Mouse (Mus musculus): ENCODE data around the gene Ifi35. TPM values are rescaled to one million over a fixed set of nuclear protein-coding genes. Genes with fewer than 3 reads are reported as not detected.
A peak's percentile ranks its signal among the peaks of the same experiment; 100 is the strongest.
"Not testable (repeated sequence)": the region's sequence is repeated elsewhere in the genome, so short reads cannot be mapped to it uniquely, and the experiment has no call there.

Ifi35 gene
- polyA plus RNA-seq, 1 experiment from 2014 or later, result 4.0 TPM

DNA sequence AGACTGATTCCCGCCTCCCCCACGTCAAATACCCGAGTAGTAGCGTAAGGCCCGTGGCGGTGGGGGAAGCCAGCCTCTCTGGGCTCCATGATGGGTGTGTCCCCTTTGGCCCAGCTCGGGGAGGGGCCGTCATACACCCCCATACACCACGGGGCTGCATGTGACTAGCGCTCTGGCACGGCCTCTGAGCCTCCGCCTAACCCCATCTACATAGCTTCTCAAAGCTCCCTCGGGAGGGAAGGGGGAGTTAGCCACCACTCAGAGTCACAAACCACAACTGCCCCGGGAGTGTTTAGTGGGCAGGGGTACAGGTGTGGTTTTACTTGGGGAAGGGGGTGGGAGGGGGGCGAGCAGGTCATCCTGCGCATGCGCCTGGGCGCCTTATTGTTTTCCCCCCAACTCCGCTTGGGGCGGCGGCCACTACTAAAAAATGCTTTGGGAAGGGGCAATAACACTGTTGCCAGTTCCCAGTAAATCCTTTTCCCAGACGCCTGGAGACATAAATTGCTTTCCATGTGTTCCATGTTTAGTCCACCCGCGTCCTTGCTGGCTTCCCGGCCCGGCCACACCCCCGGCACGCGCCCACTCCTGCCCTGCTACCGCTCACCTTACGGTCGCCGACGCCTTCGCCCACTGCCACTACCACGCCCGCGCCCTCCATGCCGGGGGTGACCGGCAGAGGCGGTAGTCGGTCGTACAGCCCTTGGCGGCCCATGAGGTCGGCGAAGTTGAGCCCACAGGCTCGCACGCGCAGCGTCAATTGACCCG lies 17.1 kb downstream of the Ifi35 start:
- H3K4me1 ChIP-seq, result peaks cover 62% of the 10 kb centered on the region
- peak; percentile 51 for ATAC-seq (replicated peaks)

DNA sequence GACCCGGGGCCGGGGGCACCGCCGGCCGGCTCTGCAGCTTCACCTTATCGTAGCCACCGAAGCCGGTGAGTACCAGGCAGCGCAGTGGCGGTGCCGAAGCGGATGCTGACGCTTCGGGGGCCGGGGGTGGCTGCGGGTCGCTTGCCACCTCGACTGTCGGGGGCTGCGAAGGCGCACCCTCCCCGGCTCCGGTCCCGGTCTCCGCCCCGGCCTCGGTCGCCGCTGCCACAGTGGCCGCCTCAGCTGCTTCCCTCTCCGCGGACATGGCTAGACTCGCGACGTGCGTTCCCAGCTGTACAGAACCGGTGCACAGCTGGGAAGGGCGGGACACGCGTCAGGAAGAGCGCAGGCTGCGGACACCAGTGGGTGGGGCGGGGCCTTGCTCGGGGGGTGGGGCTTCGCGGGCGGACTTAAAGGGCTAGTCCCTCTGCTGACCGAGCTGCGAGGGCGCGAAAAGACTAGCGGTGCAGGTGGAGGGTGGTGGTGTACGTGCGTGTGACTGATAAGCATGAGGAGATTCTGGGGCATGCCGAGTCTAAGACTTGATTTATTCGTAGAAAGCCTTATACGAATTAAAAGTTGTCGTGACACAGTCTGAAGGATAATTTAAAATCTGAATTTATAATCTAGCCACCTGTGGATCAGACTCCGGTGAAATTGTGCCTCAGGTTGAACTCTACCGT lies 17.8 kb downstream of the Ifi35 start, which contains the start of gene Vat1:
TSS of gene Vat1 (minus strand) at position 362 of the 683 bp plus-strand sequence.
- ATAC-seq (replicated peaks), result peak; percentile 76
- peak within 1 kb of the TSS; percentile 80 for H3K9ac ChIP-seq
- peak within 1 kb of the TSS; percentile 86 for H3K4me2 ChIP-seq
- H3K4me1 ChIP-seq, result peaks cover 62% of the 10 kb centered on the region
- peak within 1 kb of the TSS; percentile 69 for H3K4me3 ChIP-seq
- H3K36me3 ChIP-seq (replicated peaks), result peaks cover 16% of the 10 kb centered on the region
- H3K27me3 ChIP-seq (replicated peaks), result no peaks in the 10 kb centered on the region
- peak within 1 kb of the TSS; percentile 90 for H3K27ac ChIP-seq
- WGBS, result 2% methylated on average over 60 of the region's 60 CpGs
- no peaks in the 10 kb centered on the region for H3K9me3 ChIP-seq

More for the DNA sequence above, 17.1 kb downstream of the Ifi35 start:
- Histone ChIP-seq H3K36me3 (replicated peaks) (peaks cover 19% of the 10 kb centered on the region), H3K4me2 (peak overlapping the region; percentile 86), H3K4me3 (peak overlapping the region; percentile 69), H3K9me3 (no peaks in the 10 kb centered on the region), H3K27ac (peak overlapping the region; percentile 90), H3K27me3 (replicated peaks) (no peaks in the 10 kb centered on the region), H3K9ac (peak overlapping the region; percentile 80)
- under 1% methylated on average over 51 of the region's 51 CpGs for WGBS

- not testable (repeated sequence) for H3K9ac ChIP-seq; ATAC-seq (replicated peaks); H3K27ac ChIP-seq; H3K27me3 ChIP-seq (replicated peaks); H3K9me3 ChIP-seq
- Histone ChIP-seq H3K36me3 (replicated peaks) (peaks cover 10% of the 10 kb centered on the region), H3K4me3 (peak overlapping the region; percentile 69), H3K4me1 (peaks cover 61% of the 10 kb centered on the region), H3K4me2 (peak overlapping the region; percentile 86)
- WGBS, result 63% methylated on average over 5 of the region's 5 CpGs
Observed at GRCm38 (mm10) chr11:101466552-101466950, 18.3 kb downstream of the Ifi35 start.

DNA sequence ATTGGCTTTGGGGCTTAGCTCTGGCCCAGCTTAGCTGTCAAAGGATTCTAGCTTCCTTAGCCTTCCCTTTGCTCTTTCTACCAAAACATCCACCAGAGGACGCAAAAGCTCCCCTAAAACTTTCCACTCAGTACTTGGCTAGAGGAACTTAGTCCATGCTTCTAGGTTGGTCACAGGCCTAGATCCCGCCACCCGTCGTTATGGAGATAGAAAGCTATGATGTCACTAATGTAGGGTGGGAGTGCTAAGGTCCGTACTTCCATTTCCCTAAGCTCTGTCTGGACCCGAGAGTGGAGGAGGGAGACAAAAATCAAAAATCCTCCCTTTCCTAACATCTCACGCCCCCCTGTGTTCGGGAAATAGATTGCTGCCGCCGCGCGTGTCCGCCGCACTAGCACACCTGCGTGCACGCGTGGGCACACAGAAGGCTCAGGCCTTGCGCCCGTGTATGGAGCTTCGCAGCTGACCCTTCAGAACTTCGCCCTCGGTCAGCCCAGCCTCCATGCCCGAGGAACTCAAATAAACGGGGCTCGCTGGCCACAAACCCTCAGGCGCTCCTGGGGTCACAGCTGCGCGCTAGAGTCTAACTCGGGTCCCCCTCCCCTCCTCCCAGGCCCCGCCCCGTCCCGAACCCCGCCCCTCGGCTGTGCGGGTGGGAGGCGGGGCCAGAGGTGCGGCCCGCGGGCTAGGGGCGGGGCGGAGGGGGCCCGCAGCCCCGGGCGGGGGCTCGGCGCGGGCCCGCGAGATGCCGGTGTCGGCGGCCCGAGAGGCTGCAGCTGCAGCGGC lies 19.5 kb downstream of the Ifi35 start:
- Histone ChIP-seq H3K4me3 (peak overlapping the region; percentile 69), H3K9ac (peak overlapping the region; percentile 75), H3K27ac (peak overlapping the region; percentile 79), H3K27me3 (replicated peaks) (no peaks in the 10 kb centered on the region), H3K9me3 (no peaks in the 10 kb centered on the region), H3K4me2 (peak overlapping the region; percentile 75), H3K4me1 (peaks cover 50% of the 10 kb centered on the region), H3K36me3 (replicated peaks) (no peaks in the 10 kb centered on the region)
- ATAC-seq (replicated peaks), result peak; percentile 61
- WGBS, result 1% methylated on average over 54 of the region's 54 CpGs

DNA sequence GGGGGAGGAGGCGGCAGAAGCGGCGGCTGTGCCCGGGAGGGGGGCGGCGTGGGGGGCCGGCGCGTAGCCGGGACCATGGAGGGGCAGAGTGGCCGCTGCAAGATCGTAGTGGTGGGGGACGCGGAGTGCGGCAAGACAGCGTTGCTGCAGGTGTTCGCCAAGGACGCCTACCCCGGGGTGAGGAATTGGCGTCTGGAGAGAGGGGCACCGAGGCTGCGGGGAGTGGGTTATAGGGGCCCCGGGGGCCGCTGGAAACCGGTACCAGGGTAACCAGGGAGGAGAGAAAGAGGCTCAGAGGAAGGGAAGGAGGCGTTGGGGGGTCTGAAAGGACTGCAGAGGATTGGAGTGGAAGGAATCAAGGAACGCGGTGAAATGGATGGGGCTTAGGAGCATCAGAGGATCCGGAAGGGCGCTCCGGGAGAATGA lies 20.1 kb downstream of the Ifi35 start:
- Histone ChIP-seq H3K9ac (peak overlapping the region; percentile 75), H3K4me3 (peak overlapping the region; percentile 69), H3K27ac (peak overlapping the region; percentile 79), H3K4me2 (peak overlapping the region; percentile 75), H3K36me3 (replicated peaks) (no peaks in the 10 kb centered on the region), H3K9me3 (no peaks in the 10 kb centered on the region), H3K4me1 (peaks cover 44% of the 10 kb centered on the region), H3K27me3 (replicated peaks) (no peaks in the 10 kb centered on the region)
- WGBS, result under 1% methylated on average over 29 of the region's 31 CpGs
- ATAC-seq (replicated peaks), result peak; percentile 34

DNA sequence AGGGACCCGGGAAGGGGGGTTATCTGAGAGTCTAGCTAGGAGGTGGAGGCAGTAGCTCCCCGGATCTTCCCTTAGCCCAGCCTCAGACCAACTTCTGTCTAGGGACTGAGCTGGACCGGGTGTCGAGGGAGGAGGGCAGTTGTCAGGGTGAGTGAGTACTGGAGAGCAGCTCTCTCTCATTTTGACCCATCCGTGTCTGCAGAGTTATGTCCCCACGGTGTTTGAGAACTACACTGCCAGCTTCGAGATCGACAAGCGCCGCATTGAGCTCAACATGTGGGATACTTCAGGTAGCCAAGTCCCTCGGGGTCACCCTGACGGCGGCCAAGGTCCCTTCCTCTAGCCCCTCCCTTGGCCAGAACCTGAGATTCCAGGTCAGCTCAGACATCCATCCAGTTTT lies 20.5 kb downstream of the Ifi35 start:
- Histone ChIP-seq H3K4me2 (peak overlapping the region; percentile 75), H3K36me3 (replicated peaks) (no peaks in the 10 kb centered on the region), H3K27ac (peak overlapping the region; percentile 79), H3K27me3 (replicated peaks) (no peaks in the 10 kb centered on the region), H3K9me3 (no peaks in the 10 kb centered on the region), H3K4me3 (peak overlapping the region; percentile 69), H3K9ac (peak overlapping the region; percentile 75), H3K4me1 (peaks cover 39% of the 10 kb centered on the region)
- ATAC-seq (replicated peaks), result no peak
- WGBS, result 2% methylated on average over 13 of the region's 13 CpGs

- Histone ChIP-seq H3K9ac (no peak overlapping the region), H3K36me3 (replicated peaks) (no peaks in the 10 kb centered on the region), H3K4me3 (peak overlapping the region; percentile 69), H3K9me3 (no peaks in the 10 kb centered on the region), H3K4me2 (peak overlapping the region; percentile 75), H3K27ac (no peak overlapping the region), H3K27me3 (replicated peaks) (no peaks in the 10 kb centered on the region), H3K4me1 (peaks cover 35% of the 10 kb centered on the region)
- 69% methylated on average over 4 of the region's 4 CpGs for WGBS
- ATAC-seq (replicated peaks), result no peak
Observed at GRCm38 (mm10) chr11:101469155-101469554, 20.9 kb downstream of the Ifi35 start.

DNA sequence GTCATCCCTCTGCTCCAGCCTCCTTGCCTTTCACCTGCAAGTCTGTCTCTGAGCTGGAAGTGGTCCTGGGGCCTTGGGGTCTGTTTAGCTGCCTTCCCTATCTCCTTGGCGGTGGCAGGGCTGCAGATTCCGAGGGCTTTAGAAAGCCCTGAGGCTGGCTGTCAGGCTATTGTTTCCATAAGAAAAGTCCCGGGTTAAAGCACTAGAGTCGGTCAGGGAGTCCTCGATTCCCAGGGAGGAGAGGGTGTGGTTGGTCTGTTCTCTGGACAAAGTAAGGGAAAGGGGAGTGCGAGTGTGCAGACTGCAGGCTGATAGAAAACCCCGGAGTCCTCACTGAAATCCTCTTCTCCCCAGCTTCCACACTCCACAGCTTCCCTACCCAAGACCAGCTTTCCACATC lies 22.0 kb downstream of the Ifi35 start:
- H3K4me1 ChIP-seq, result peaks cover 28% of the 10 kb centered on the region
- no peaks in the 10 kb centered on the region for H3K27me3 ChIP-seq (replicated peaks)
- no peaks in the 10 kb centered on the region for H3K9me3 ChIP-seq
- H3K4me3 ChIP-seq, result no peak overlapping the region
- WGBS, result 10% methylated on average over 7 of the region's 7 CpGs
- H3K9ac ChIP-seq, result no peak overlapping the region
- H3K27ac ChIP-seq, result no peak overlapping the region
- 0 out of 2 replicates have a peak overlapping the region, but pooled peaks have one; percentile 2 for H3K4me2 ChIP-seq
- H3K36me3 ChIP-seq (replicated peaks), result no peaks in the 10 kb centered on the region
- no peak for ATAC-seq (replicated peaks)

DNA sequence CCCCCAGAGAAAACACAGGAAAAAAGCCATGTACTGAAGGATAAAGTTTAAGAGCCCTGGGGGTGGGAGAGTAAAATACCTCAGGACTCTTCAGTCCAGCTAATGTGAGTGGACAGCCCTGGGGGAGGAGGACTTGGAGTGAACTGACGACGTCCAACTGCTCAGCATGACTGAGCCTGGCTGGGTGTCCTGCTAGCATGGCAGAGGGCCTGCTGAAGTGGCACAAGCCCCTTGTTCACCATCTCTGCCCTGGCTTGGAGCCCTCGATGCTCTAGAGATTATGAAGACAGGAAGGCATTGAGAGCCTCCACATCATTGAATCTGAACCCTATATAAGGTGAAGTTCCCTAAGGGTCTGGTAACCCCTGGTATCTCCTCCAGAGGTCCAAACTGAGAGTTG lies 23.7 kb downstream of the Ifi35 start:
- no peak for ATAC-seq (replicated peaks)
- Histone ChIP-seq H3K36me3 (replicated peaks) (no peaks in the 10 kb centered on the region), H3K27me3 (replicated peaks) (no peaks in the 10 kb centered on the region), H3K9me3 (no peaks in the 10 kb centered on the region), H3K4me2 (no peak overlapping the region), H3K9ac (no peak overlapping the region), H3K4me3 (no peak overlapping the region), H3K27ac (peak overlapping the region; percentile 14; the same call in 1 of the 2 replicates), H3K4me1 (peaks cover 20% of the 10 kb centered on the region)
- WGBS, result 58% methylated on average over 3 of the region's 3 CpGs

- 63% methylated on average over 7 of the region's 7 CpGs for WGBS
- no peaks in the 10 kb centered on the region for H3K9me3 ChIP-seq
- peaks cover 19% of the 10 kb centered on the region for H3K4me1 ChIP-seq
- H3K4me2 ChIP-seq, result no peak overlapping the region
- no peaks in the 10 kb centered on the region for H3K27me3 ChIP-seq (replicated peaks)
- no peaks in the 10 kb centered on the region for H3K36me3 ChIP-seq (replicated peaks)
- ATAC-seq (replicated peaks), result no peak
- H3K4me3 ChIP-seq, result no peak overlapping the region
- no peak overlapping the region for H3K9ac ChIP-seq
- peak overlapping the region; percentile 14; the same call in 1 of the 2 replicates for H3K27ac ChIP-seq
Observed at GRCm38 (mm10) chr11:101472336-101472735, 24.1 kb downstream of the Ifi35 start.

- not testable (repeated sequence) for H3K9ac ChIP-seq; ATAC-seq (replicated peaks); H3K4me3 ChIP-seq; H3K27ac ChIP-seq; H3K4me2 ChIP-seq; H3K36me3 ChIP-seq (replicated peaks); H3K27me3 ChIP-seq (replicated peaks); H3K9me3 ChIP-seq
- H3K4me1 ChIP-seq, result peaks cover 21% of the 10 kb centered on the region
- WGBS, result 88% methylated on average over 1 of the region's 1 CpGs
Observed at GRCm38 (mm10) chr11:101473686-101474085, 25.5 kb downstream of the Ifi35 start.

- Histone ChIP-seq H3K27ac (no peak overlapping the region), H3K4me1 (peaks cover 21% of the 10 kb centered on the region)
Observed at GRCm38 (mm10) chr11:101474298-101474697, 26.1 kb downstream of the Ifi35 start.

More at GRCm38 (mm10) chr11:101474298-101474697, 26.1 kb downstream of the Ifi35 start:
- WGBS, result 62% methylated on average over 5 of the region's 5 CpGs
- H3K4me2 ChIP-seq, result no peak overlapping the region
- ATAC-seq (replicated peaks), result no peak
- H3K27me3 ChIP-seq (replicated peaks), result no peaks in the 10 kb centered on the region
- H3K9me3 ChIP-seq, result no peaks in the 10 kb centered on the region
- H3K4me3 ChIP-seq, result no peak overlapping the region
- H3K9ac ChIP-seq, result no peak overlapping the region
- H3K36me3 ChIP-seq (replicated peaks), result no peaks in the 10 kb centered on the region

Data from midbrain, embryonic 15.5 days (tissue).